Mouse (Mus musculus): ENCODE data around the gene Ryk. TPM values are rescaled to one million over a fixed set of nuclear protein-coding genes. Genes with fewer than 3 reads are reported as not detected.
"Not testable (repeated sequence)": the region's sequence is repeated elsewhere in the genome, so short reads cannot be mapped to it uniquely, and the experiment has no call there.

Gene Ryk
- total RNA-seq, 4 experiments from 2014 or later = 39.8 to 52.7 (median 43.4) TPM

DNA sequence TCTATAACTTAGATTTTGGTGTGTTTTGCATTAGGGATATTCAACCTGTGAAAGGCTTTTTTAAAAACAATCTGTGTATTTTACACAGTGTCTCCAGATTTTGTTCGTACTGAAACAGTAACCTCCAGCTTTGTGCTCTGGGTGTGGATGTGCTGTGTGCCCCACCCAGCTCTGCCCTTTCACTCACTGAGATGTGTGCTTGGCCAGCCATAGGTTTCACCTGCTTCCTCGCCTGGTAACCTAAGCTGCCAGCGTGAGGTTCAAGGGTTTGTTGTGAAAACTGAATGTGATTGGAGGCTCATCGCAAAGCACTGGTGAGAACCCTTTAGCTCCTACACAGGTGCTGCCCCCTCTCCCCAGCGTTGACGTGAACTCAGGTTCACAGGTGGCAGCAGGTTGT is 70.2 kb downstream of the Ryk start:
- no peak for DNase-seq (ENCODE audit: low spot score in 2 of 2)

DNA sequence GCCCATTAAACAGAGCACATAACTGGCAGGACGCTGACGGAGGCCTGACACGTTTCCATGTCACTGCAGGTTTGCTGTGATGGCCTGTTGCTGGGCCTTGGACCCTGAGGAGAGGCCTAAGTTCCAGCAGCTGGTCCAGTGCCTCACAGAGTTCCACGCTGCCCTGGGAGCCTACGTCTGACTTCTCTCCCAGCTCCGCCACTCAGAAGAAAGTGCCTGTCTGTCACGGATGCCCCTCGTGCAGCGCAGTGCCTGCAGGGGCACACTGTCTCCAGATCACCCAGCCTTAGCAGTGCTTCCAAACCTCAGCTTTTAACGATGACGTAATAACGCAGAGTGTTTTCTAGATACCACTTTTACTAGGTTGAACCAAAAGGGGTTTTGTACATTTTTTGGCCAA is 72.1 kb downstream of the Ryk start:
- DNase-seq (ENCODE audit: low spot score in 2 of 2) = no peak

DNA sequence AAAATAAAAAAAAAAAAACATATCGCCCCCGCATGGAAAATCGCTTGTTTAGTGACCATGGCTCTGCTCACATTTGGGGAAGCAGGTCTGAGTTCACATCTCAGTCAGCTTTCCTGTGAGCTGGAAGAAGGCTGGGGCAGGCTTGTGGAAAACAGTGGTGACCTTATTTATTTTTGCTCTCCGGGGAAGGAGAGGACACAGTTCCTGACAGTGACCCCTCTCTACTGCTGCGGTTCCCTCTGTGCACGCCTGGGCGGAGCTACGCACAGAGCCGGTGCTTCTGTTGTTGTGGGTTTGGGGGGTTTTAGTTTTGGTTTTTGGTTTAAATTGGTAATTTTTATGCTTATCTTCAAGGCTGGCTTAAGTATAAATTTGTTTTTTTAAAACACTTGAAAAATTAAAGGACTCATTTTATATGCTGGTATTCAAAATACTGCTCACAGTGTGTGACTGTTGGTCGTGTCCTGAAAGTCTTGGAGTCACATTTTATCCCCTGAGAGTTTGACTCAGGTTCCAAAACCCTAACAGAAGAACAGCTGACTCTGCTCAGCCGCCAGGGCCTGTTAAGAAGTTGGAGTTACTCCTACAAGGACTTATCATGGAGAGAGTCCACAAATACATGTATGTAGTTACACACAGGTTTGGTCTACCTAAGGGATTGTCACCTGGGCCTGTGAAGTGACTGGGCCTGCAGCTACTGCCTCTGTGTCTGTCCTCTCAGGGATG is 73.0 kb downstream of the Ryk start:
- DNase-seq (ENCODE audit: low spot score in 2 of 2) = no peak

DNA sequence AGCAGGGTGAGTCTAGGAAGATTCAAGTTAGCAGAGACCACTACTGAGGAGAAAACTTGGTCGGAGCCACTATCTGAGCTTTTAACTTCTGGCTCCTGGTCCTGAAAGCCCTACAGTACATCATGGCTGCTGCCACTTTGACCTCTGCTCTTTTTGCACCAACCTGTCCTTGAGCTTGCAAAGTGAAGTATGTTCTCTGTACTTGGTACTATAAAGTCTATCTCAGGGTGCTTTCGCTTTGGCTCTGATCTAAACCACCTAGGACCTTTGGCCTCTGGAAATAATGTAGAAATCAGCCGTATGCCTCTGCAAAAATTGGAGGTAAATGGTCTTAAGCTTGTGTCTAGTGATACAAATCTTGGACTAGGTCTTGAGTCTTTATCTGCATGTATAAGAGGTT is 76.8 kb downstream of the Ryk start:
- no peak for DNase-seq (ENCODE audit: low spot score in 2 of 2)

DNA sequence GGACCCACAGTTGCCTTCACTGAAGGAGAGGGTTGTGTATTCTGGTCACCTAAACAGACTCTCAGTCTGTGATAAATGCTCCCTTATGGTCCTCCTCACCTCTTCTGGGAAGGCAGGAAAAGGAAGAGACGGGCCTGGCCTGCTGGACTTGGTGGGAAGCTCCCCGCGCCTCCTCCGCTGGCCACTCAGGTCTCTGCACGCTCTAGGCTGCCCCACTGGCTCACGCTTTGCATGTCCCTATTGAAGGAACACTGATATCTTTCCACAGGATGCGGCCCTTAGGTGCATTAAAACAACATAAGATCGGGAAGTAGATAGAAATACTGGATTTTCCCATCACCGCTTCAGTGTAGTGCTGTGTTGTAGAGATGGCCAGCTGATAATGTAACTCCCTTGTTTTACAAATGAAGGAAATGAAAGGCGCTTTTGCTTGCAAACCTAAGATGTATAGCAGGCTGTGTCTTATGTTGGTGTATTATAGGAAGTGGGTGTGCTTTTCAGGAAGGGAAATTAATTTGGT is 77.9 kb downstream of the Ryk start:
- no peak for DNase-seq (ENCODE audit: low spot score in 2 of 2)

DNA sequence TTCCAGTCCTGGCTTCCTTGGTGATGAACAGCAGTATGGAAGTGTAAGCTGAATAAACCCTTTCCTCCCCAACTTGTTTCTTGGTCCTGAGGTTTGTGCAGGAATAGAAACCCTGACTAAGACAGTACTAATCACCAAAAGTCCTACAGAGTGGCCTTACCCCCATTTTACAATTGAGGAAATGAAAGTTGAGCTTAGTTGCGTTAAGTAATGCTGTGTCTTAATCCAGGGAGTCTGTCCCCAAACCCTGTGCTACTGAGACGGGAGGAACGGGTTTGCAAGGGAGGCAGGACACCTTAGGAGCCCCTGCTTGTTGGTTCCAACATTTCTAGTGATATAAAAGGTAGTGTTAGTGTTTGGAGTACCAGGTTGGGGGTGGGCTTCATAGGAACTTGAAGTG is 78.9 kb downstream of the Ryk start:
- not testable (repeated sequence) for DNase-seq (ENCODE audit: low spot score in 2 of 2)

DNA sequence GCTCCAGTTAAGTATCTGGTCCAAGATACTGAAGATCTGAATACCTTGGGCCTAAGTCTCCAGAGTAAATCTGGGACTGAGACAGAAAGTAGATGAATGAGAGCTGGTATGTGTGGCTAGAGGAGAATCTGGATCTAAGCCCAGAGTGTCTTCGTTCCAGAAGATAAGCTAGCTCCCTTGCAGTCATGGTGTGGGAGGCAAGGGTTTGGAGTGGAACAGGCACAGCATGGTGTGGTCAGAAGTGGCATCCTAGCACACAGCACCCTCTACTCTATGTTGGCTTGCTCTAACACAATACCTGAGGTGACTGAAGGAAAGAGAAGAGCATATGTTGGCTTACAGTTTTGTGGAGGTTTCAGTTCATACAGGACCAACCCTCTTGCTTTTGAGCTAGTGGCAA is 79.9 kb downstream of the Ryk start:
- no peak for DNase-seq (ENCODE audit: low spot score in 2 of 2)

DNA sequence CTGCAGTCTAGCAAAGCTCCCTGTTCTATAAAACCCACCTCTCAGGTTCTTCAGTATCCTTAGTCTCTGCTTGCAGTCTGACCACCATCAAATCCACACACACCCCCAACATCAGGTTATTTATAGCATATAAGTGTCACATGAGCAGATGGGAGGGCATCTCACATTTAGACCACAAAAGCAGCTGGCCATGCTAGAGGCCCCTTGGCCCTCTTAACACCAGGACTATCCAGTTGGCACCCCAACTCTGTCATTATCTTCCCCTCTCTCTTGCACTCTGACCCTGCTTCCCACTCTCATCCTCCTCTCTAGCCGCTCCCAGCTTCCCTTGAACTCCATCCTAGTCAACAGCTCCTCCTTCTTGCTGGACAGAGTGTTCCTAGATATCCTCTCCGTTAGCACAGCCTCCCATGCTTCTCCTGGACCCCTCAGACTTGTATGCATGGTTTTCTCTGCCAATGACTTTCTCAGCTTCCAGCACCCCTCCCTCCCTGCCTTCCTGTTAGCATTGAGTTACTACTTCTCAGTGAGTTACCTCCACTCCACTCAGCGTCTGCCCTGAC is 80.7 kb downstream of the Ryk start:
- DNase-seq (ENCODE audit: low spot score in 2 of 2) = no peak

DNA sequence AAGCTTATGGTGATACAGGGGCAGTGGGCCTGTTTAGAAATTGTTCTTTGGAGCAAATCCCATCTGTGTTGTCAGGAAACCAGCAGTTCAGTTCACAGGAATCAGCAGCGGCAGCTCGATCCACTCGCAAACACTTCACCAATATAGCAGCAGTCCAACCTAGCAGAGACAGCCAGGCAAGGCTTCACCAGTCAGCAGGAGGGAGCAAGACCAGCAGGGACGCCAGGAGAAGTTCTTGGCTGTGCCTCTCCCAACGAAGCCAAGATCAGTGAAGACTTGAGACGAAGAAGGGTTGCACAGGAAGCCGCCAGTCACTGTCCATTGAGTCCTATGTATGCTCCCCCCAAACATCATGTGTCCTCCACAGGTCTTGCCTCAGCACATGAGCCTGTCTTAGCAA is 81.4 kb downstream of the Ryk start:
- no peak for DNase-seq (ENCODE audit: low spot score in 2 of 2)

DNA sequence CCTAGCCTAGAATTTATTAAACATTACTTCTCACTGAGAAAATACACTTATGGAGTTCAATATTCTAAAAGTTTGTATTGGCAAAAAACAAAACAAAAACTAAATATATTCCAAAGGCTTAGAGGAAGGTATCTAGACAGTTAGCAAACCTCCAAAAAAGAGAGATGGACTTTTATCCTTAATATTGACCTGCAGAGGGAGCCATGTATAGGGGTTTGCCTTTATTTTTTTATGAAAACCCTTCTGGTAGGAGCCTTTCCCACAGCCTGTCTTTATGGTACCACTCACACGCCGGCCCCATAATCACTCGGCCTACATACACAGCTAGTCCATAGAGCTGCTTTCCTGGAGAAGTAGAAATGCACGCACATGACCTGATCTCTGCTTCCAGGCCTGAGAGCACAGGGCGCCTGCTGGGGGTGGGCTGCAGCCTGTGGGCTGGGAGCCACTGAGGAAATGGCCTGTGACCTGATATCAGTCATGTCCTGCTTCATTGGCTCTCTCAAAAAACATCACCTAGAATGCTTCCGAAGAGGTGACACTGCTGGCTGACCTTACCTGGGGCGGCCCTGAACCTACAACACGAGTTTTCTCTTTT is 82.9 kb downstream of the Ryk start:
- DNase-seq (ENCODE audit: low spot score in 2 of 2) = no peak

DNA sequence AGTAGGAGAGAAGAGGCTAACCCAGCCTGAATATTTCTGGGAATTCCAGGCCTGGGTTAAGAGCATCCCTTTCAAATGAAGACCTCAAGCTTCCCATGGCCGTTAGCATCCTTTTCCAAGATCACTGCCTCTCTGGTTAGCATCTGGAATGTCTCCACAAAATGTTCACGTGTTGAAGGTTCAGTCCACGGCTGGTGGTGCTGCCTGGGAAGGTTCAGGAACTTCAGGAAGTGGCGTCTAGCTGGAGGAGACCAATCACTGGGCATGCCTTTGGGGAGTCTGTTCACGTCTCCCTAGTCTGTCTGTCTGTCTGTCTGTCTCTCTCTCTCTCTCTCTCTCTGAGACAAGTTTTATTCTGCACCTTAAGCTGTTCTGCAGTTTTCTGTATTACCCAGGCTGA is 84.8 kb downstream of the Ryk start:
- DNase-seq (ENCODE audit: low spot score in 2 of 2) = no peak

DNA sequence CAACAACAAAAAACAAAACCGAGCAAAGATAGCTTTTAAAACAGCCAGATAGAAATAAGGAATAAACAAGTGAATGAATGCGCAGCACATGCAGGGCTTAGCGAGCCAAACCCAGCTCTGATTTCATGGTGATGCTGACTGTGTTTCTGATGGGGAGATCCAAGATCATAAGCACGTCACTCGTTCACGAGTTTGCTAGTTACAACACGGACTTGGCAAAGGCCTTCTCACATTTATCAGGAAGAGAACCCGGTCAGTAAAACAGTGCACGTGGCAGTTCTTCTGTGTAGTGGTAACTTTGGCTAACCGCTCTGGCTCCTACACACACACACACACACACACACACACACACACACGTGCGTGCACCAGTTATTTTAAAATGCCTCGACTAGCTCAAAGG is 87.1 kb downstream of the Ryk start:
- no peak for DNase-seq (ENCODE audit: low spot score in 2 of 2)

DNA sequence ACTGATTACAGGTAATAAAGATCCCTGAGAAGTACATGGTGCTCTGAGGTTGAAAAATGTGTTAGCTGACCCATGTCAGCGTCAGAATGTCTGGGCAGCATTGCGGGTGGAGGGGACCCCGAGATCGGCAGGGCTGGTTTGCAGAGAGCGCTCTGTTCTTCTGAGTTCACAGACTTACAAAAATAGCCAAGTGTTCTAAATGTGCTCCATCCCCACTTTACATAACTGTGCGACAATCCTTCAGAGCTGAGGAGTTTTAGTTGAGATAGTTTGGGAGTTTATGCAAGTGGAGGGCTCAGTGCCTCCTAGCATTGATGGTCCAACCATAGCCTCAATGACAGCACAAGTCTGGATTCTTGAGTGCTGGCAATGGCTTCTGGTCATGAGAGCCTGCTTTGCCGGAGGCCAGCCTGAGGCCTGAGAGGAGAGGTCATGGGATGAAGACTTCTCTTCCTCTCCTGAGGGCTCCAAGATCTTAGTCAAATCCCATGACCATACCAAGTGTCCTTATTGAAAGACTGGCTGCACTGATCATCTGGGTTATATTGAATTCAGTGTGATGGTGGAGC is 88.2 kb downstream of the Ryk start:
- no peak for DNase-seq (ENCODE audit: low spot score in 2 of 2)

DNA sequence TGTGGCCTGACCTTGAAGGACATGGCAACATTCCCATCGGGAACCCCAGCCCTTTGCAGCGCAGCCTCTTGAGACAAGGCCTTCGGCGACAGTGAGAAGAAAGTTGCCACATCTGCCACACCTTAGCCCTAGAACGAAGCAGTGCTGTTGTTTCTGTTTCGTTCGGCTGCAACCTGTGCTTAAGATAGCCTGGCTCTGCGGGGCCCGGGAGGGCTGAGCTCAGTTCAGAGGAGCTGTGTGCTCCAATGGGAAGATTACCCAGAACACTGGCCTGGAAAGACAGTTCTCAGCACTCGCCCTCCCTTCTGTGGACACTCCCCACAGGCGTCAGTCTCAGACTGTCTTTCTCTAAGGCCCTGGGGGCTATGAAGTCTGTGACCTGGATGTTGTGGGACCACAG is 89.1 kb downstream of the Ryk start:
- no peak for DNase-seq (ENCODE audit: low spot score in 2 of 2)

DNA sequence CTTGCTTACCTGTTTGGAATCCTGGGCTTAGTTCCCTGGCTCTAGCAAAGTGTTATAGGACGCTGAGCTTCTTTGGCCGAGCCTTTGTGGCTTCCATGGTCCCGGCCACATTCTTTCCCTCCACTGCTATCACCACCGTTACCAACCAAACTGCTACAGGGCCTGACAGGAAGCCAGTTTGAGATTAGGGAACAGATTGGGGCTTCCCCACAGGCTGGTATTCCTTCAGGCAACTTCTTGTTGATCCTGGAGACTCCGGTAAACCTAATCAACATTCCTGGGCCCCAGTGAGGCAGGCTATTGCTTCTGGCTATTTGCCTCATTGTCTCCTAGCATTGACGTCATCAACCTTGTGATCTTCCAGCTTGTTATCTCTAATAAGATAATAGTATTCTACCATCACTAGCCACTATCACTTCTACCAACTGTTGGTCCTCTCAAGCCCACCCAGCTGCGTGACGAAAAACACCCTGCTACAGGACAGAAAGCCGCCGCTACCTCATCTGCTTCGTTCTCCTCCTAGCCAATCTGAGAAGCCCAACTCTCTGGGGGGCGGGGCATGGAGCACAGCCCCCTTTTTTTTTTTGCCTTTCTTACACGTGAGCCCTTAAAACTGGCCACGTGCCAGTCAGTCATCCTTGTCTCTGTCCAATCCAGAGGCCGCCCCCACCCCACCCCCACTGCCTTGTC is 90.1 kb downstream of the Ryk start:
- no peak for DNase-seq (ENCODE audit: low spot score in 2 of 2)

DNA sequence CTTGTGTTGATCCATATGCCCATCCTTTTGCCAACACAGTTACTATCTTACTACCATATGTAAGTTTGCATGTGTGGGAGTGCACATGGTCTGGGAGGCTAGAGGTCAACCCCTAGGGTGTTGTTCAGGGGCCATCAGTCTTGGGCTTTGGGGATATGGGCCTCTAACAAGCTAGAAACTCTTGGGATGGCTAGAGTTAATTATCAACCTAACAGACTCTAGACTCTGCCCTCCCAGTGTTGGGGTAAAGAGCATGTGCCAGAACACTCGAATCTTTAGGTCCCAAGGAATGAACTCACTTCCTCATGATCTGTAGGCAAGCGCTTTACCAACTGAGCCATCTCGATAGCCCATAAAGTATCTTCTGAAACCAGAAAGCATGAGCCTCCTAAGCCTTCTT is 91.4 kb downstream of the Ryk start:
- DNase-seq (ENCODE audit: low spot score in 2 of 2) = no peak

DNA sequence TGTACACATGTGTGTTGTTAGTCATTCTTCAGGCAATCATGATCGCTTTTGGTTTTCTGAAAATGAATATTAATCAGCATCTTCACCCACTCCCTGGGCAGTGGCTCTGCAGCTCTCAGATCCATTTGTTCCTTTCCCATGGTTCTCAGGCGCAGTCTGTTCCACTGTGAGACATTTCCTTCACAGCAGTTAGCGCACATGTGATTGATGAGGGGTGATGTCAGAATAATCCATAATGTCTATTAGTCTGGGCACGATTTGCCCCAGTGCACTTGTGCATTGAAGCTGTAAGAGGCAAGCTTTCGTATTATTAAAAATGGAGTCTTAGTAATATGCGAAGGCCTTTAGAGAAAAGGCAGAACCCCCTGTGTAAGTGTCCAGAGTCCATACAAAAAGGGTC is 95.1 kb downstream of the Ryk start:
- DNase-seq (ENCODE audit: low spot score in 2 of 2) = no peak

DNA sequence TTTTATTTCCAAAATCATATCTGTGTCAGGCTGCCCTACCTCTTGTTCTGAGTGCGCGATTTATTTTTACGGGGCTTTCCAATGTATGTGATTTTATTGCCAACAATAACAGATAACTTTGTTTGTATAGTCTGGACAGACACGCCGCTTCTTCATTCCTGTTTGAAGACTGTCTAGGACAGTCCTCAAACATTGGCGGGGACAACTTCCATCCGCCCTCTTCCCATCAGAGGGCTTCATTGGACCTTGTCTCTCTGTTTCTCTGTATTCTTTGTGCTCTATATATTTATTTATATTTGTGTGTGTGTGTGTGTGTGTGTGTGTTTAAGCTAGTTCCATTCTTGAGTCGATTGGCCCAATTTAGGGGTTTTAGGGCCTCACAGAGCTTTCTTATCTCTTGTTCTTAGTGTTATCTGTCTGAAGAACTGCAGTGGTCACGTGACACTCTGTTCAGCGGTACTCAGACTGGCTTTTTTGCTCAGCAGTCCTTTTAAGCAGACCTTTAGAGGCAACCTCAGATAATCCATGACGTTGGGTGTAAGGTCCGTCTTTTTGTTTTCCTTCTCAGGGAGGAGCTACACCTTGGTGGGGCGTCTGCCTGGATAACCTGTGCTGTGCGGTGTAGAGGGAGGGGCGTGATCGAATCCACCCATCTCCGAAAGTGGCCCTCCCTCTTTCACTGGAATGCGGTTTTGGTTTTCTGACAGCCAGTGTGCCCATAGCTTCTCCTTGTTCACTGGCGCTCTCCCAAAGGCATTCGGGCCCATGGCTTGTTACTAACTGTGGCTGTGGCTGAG is 99.4 kb downstream of the Ryk start:
- no peak for DNase-seq (ENCODE audit: low spot score in 2 of 2)

DNA sequence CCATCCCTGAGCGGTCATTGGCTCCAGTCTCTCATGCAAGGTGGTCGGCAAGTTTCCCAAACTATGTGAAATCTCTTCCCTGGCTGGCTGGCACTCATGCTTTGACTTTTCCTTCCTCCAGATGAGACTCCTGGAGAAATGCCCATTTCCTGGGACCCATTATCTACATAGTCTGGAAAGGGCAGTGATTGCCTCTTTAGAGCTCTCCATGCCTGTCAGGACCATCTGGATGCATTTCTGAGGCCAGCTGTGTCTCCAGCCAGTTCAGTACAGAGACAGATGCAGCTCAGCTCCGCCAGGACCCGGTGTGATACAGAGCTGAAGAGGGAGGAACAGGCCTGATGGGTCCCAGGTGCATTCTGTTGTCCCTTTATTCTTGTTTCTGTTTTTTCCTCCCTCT is 107.5 kb downstream of the Ryk start:
- DNase-seq (ENCODE audit: low spot score in 2 of 2) = no peak

DNA sequence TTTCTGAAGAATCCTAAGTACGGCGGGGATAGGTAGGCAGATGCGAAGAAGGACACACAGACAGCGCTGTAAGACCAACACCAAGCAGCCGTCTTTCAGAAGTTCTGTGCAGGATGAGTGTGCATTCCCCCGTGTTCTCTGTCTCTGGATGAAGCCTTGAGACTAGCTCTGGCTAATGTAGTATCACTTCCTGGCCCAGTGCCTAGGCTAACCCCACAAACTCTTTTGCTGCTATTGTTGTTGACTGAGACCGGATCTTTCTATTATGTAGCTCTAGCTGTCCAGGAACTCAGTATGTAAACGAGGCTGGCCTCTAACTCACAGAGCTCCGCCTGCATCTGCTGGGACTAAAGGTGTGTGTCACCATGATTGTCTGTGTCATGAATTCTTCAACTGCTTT is 110.2 kb downstream of the Ryk start:
- DNase-seq (ENCODE audit: low spot score in 2 of 2) = no peak

DNA sequence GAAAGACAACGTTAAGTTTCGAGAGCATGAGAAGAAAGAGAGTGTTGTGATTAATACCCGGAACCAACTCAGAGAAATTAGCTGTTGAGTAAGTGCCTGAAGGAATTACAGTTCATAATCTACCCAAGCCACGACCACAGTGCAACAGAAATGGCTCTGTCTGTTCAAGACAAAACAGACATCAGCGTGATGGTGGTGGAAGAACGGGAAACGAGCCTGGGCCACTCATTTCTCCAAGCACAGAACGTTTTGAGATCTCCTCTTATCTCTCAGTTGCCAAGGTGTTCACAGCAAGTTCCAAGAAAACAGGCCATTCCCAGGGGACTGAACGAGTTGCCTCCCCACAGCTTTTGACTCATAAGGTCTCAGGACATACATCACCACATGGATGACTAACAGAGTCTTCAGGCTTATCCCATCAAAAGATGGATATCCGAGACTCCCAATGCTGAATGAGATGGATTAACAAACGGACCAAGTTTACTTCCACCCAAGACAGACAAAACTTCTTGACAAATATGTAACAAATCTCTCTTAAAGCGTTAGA is 111.8 kb downstream of the Ryk start:
- no peak for DNase-seq (ENCODE audit: low spot score in 2 of 2)

Measured in layer of hippocampus, adult 8-10 months (tissue).